Mouse (Mus musculus) natural killer cell, adult 2 months (primary cell): Measurements from ENCODE around the gene Olfr325.
"Not testable (repeated sequence)": the region's sequence is repeated elsewhere in the genome, so short reads cannot be mapped to it uniquely, and the experiment has no call there.

ENCODE experiments used
- DNase-seq, 2 experiments: peaks; one replicate each; pipeline ENCODE4 v3.0.0; 2022; ENCODE audit warnings: low spot score in 2 of 2

Gene Olfr325

GRCm38 (mm10) chr11:58577430-58577829 is at the start of gene Olfr325:
TSS of gene Olfr325 (plus strand) at chr11:58577730.
- no peak for DNase-seq

- not testable (repeated sequence) for DNase-seq
These were observed 42.8 kb upstream of the Olfr325 start, which contains the start of gene Olfr330 for GRCm38 (mm10) chr11:58534736-58535135. TSS of gene Olfr330 (minus strand) at chr11:58534836.

- DNase-seq = no peak
These were observed 31.2 kb upstream of the Olfr325 start, which contains the start of gene Olfr329-ps for GRCm38 (mm10) chr11:58546322-58546721. TSS of gene Olfr329-ps (minus strand) at chr11:58546422.

- no peak for DNase-seq
These were observed 22.0 kb upstream of the Olfr325 start, which contains the start of gene Olfr328 for GRCm38 (mm10) chr11:58555536-58555935. TSS of gene Olfr328 (minus strand) at chr11:58555636.

GRCm38 (mm10) chr11:58570405-58570804 is 7.1 kb upstream of the Olfr325 start, which contains the start of gene Olfr224:
TSS of gene Olfr224 (minus strand) at chr11:58570553.
- no peak for DNase-seq

GRCm38 (mm10) chr11:58578636-58579035 is 1.1 kb downstream of the Olfr325 start:
- DNase-seq = no peak

- peak; percentile 5 to 31 for DNase-seq
These were observed 10.4 kb downstream of the Olfr325 start for GRCm38 (mm10) chr11:58587898-58588348.

GRCm38 (mm10) chr11:58588620-58589250 is 11.2 kb downstream of the Olfr325 start:
- no peak for DNase-seq

- DNase-seq = no peak
These were observed 17.3 kb downstream of the Olfr325 start, which contains the start of gene Olfr324 for GRCm38 (mm10) chr11:58594814-58595213. TSS of gene Olfr324 (plus strand) at chr11:58595114.

- DNase-seq = no peak
These were observed 20.3 kb downstream of the Olfr325 start for GRCm38 (mm10) chr11:58597837-58598236.

- DNase-seq = no peak
These were observed 24.5 kb downstream of the Olfr325 start for GRCm38 (mm10) chr11:58602062-58602461.

- no peak for DNase-seq
These were observed 25.4 kb downstream of the Olfr325 start for GRCm38 (mm10) chr11:58602800-58603560.

GRCm38 (mm10) chr11:58604688-58605087 is 27.2 kb downstream of the Olfr325 start:
- DNase-seq = no peak

GRCm38 (mm10) chr11:58605228-58605627 is 27.7 kb downstream of the Olfr325 start:
- DNase-seq = no peak

- DNase-seq = no peak
These were observed 28.8 kb downstream of the Olfr325 start for GRCm38 (mm10) chr11:58606177-58606919.

- no peak for DNase-seq
These were observed 29.5 kb downstream of the Olfr325 start for GRCm38 (mm10) chr11:58607030-58607429.

- DNase-seq = no peak
These were observed 35.8 kb downstream of the Olfr325 start for GRCm38 (mm10) chr11:58613359-58613758.

- DNase-seq = no peak
These were observed 37.0 kb downstream of the Olfr325 start for GRCm38 (mm10) chr11:58614526-58614925.

- DNase-seq = no peak
These were observed 38.4 kb downstream of the Olfr325 start, which contains the start of gene 2210407C18Rik for GRCm38 (mm10) chr11:58615975-58616374. TSS of gene 2210407C18Rik (minus strand) at chr11:58616075.

GRCm38 (mm10) chr11:58618369-58618768 is 40.8 kb downstream of the Olfr325 start:
- no peak for DNase-seq

- no peak for DNase-seq
These were observed 41.3 kb downstream of the Olfr325 start for GRCm38 (mm10) chr11:58618793-58619192.

- no peak for DNase-seq
These were observed 48.6 kb downstream of the Olfr325 start for GRCm38 (mm10) chr11:58626146-58626545.
